Mouse (Mus musculus) CH12.LX (cell line): ENCODE results near the gene Atg10.

Experiments
- CTCF ChIP-seq, 2 experiments: IDR thresholded peaks in 1 of 2; conservative IDR thresholded peaks in 1 of 2; 2 replicates each; pipeline ENCODE4 v1.5.1; 2011 to 2012; ENCODE audit warnings: low read depth in 2 of 2, low read length in 2 of 2, improper control_type of control experiment in 1 of 2, inconsistent platforms in 1 of 2, mild to moderate bottlenecking in 1 of 2, moderate library complexity in 1 of 2
- E2F4 ChIP-seq: IDR thresholded peaks from 2 replicates; pipeline ENCODE4 v1.6.1; 2011; ENCODE audit warnings: low read depth, low read length, improper control_type of control experiment; ENCODE audit not compliant: insufficient replicate concordance
- EP300 ChIP-seq: IDR thresholded peaks from 2 replicates; pipeline ENCODE4 v1.6.1; 2011; ENCODE audit warnings: low read length, improper control_type of control experiment
- HCFC1 ChIP-seq: IDR thresholded peaks from 2 replicates; pipeline ENCODE4 v1.6.1; 2012; ENCODE audit warnings: low read depth, mild to moderate bottlenecking, inconsistent platforms, low read length, improper control_type of control experiment
- MAFK ChIP-seq: IDR thresholded peaks from 2 replicates; pipeline ENCODE4 v1.6.1; 2011; ENCODE audit warnings: low read length, improper control_type of control experiment; ENCODE audit not compliant: insufficient replicate concordance
- NELFE ChIP-seq: IDR thresholded peaks from 2 replicates; pipeline ENCODE4 v1.6.1; 2011; ENCODE audit warnings: low read depth, low read length, improper control_type of control experiment
- PAX5 ChIP-seq: IDR thresholded peaks from 2 replicates; pipeline ENCODE4 v1.6.1; 2012; ENCODE audit warnings: low read length, inconsistent platforms, mixed read lengths
- POLR2A ChIP-seq: IDR thresholded peaks from 2 replicates; pipeline ENCODE4 v1.6.1; 2011; ENCODE audit warnings: low read depth, mild to moderate bottlenecking, improper control_type of control experiment, low read length
- UBTF ChIP-seq: IDR thresholded peaks from 2 replicates; pipeline ENCODE4 v1.6.1; 2012; ENCODE audit warnings: low read depth, mild to moderate bottlenecking, inconsistent platforms, low read length, improper control_type of control experiment, moderate library complexity
- USF1 ChIP-seq: IDR thresholded peaks from 2 replicates; pipeline ENCODE4 v1.6.1; 2014; ENCODE audit warnings: low read depth, mild to moderate bottlenecking, inconsistent platforms, low read length, improper control_type of control experiment

GRCm38 (mm10) chr13:91060871-91061270, 162.9 kb downstream of the Atg10 start:
- no peak for TF ChIP-seq HCFC1
- TF ChIP-seq MAFK = no peak
- TF ChIP-seq USF1 = no peak
- TF ChIP-seq POLR2A = no peak
- no peak for TF ChIP-seq CTCF (conservative IDR thresholded peaks at IDR 0.05 in 1 of 2, IDR thresholded peaks at IDR 0.05 in 1 of 2; ENCODE audit: low read depth in 2 of 2, low read length in 2 of 2)
- TF ChIP-seq E2F4 = no peak
- no peak for TF ChIP-seq UBTF
- TF ChIP-seq NELFE = no peak
- TF ChIP-seq EP300 = no peak
- no peak for TF ChIP-seq PAX5
